Mouse (Mus musculus): ENCODE measurements at regions not wholly inside any gene's neighbourhood (a gene's known extent, or its start where the extent isn't known, plus 50 kb on each side); places are given as distances from the start of the nearest gene placed in this dataset.

DNA sequence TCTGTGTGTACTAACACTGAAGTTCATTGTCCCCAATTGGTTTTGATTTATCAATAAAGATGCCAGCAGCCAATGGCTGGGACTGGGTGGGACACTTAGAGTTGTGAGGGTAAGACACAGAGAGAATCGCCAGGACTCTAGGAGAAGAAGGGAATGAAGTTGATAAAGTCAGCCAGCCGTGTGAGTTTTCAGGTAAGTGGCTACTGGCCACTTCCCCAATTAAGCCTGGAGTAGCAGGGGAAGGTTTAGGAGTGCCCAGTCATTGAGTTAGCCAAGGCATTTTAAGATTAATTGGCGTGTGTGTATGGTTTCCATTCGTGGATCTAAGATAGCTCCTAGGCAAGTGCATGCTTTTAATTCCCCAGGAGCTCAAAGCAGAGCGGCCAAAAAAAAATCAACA, 141.5 kb downstream of the Tmem17 start:
- no peak overlapping the region for H3K4me3 ChIP-seq
- DNase-seq = no peak
- intact Hi-C loops (cut with DNase I) = no loop called here
- no peak for TF ChIP-seq CTCF (IDR thresholded peaks at IDR 0.05)
- peak overlapping the region; percentile 8; the same call in 1 of the 2 replicates for H3K27ac ChIP-seq

DNA sequence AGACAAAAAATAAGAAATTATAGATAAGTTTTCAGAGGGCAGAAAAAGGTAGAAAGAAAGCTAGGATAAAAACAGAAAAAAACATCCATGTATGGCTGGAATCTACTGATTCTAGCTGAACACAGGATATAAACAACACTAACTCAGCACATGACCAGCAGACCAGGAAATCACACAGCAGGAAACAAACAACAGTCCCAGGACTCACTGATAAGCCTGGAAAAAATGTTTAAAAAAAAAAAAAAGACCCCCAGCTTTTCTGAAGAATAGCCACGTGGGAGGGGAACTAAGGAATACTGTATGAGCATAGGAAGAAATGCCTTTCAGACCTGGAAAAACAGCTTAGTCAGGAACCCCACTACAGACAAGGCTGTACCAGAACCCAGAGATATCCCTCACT, 145.7 kb downstream of the Tmem17 start:
- H3K4me3 ChIP-seq = no peak overlapping the region
- intact Hi-C loops (cut with DNase I) = no loop called here
- H3K27ac ChIP-seq = peak overlapping the region; percentile 35; the same call in 1 of the 2 replicates
- no peak for DNase-seq
- no peak for TF ChIP-seq CTCF (IDR thresholded peaks at IDR 0.05)

DNA sequence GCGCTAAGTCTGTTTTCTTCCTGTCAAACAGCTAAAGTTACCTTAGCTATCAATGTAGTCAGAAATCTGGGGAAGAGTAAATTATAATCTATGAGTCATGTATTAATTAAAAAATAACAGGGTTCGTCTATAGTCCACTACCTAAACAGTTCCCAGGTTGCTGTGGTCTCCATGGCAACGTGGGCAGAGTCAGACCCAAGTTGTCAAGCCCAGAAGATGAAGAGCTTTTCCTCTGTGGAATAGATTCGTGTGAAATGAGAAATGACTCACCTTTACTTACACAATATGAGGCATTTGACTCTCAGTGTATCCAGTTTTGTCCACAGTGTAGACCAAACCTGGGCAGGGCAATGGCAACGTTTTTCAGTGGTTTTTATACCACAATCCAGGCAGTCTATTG, 149.2 kb downstream of the Tmem17 start:
- Histone ChIP-seq H3K4me3 (no peak overlapping the region), H3K27ac (no peak overlapping the region)
- DNase-seq = no peak
- intact Hi-C loops (cut with DNase I) = no loop called here
- TF ChIP-seq CTCF (IDR thresholded peaks at IDR 0.05) = no peak

DNA sequence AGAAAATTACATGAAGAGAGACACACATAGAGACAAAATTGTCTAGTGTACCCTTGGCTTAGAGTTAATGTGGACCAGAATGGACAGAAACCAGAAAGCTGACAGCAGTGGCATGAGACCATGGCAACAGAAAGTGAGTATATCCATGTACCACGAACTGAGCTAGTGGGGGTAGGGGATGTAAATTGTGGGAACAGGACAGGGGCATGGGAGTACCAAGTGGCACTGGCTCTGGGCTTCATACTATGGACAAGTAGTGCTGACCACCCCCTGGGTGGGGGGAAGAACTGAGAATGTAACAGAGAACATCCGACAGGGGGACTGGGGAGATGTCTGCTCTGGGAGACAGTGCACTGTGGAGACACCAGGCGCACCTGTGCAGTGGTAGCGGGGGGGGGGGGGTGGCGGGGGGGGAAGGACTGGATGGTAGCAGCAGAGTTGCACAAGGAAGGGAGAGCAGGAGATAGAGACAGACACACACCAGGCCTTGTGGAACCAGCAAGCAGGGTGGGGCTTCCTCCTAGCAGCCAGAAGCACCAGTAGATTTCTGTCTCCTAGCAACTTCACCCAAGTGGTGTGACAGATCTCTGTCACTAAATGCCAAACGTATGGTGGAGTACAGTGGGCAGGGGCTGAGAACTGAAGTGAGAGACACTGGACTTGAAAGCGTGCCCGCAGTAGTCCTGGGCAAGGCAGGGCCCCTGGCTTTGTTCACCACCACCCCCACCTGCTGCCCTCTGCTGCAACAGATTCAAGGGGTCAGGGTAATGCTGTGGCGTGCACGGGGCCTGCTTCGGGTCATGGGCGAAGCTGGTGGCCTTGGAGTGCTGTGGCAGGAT, 150.0 kb downstream of the Tmem17 start:
- TF ChIP-seq CTCF (IDR thresholded peaks at IDR 0.05) = no peak
- DNase-seq = no peak
- Histone ChIP-seq H3K27ac (no peak overlapping the region), H3K4me3 (no peak overlapping the region)
- intact Hi-C loops (cut with DNase I) = no loop called here

- DNase-seq = no peak
- TF ChIP-seq CTCF (IDR thresholded peaks at IDR 0.05) = no peak
- no peak overlapping the region for H3K4me3 ChIP-seq
- intact Hi-C loops (cut with DNase I) = no loop called here
- no peak overlapping the region for H3K27ac ChIP-seq
Observed at GRCm38 (mm10) chr11:22665978-22666377, 154.1 kb downstream of the Tmem17 start.

DNA sequence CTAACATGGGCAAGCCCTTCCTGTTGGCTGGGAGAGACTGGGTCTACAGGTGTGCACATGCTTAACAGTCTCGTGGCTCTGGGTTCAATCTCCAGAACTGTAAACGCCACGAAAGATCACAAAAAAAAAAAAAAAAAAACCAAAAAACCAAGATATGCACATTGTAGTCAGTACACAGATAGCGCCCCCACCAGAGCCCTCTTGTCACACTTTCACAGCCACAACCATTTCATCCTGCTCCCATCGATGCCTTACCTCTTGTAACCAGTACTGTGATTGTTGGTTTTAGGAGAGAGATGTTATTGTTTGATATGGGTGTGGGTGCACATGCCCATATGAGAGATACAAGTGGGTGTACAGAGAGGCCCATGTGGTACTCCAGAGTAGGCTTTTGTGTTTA, 154.5 kb downstream of the Tmem17 start:
- DNase-seq = no peak
- intact Hi-C loops (cut with DNase I) = no loop called here
- no peak overlapping the region for H3K27ac ChIP-seq
- TF ChIP-seq CTCF (IDR thresholded peaks at IDR 0.05) = no peak
- H3K4me3 ChIP-seq = no peak overlapping the region

DNA sequence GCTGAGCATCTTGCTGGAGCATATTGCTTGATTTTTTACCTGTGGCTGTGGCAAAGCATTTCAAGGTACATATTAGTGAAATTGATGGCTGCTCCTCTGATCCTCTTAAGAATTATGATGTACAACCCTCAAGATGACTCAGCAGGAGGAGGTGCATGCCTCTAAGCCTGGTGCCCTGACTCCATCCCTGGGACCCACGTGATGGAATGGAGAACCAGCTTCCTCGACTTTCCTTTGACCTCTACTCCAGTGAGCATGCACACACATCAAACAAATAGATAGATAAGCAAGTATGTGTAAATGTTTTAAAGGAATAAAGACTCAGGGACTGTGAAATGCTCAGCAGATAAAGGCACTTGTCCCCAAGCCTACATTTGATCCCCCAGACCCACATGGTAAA, 156.3 kb downstream of the Tmem17 start:
- intact Hi-C loops (cut with DNase I) = no loop called here
- no peak for DNase-seq
- H3K27ac ChIP-seq = no peak overlapping the region
- no peak for TF ChIP-seq CTCF (IDR thresholded peaks at IDR 0.05)
- H3K4me3 ChIP-seq = no peak overlapping the region

DNA sequence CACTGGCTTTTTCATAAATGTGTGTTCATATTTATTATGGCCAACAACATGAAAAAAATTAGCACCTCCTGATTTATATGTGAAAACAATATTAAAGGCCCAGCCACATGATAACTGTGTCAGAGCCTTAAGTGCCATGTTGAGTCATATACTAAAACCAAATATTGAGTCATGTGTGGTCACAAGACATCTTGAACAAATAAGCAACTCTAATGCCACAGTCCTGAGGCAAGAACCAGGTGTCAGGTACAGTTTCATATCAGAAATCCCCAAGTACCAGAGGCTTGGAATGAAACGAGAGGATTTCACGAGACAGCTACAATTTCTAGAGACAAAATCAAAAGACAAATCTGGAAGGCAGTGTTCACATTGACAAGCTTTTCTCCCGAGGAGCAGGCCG, 157.4 kb downstream of the Tmem17 start:
- intact Hi-C loops (cut with DNase I) = no loop called here
- TF ChIP-seq CTCF (IDR thresholded peaks at IDR 0.05) = no peak
- Histone ChIP-seq H3K4me3 (no peak overlapping the region), H3K27ac (no peak overlapping the region)
- no peak for DNase-seq

DNA sequence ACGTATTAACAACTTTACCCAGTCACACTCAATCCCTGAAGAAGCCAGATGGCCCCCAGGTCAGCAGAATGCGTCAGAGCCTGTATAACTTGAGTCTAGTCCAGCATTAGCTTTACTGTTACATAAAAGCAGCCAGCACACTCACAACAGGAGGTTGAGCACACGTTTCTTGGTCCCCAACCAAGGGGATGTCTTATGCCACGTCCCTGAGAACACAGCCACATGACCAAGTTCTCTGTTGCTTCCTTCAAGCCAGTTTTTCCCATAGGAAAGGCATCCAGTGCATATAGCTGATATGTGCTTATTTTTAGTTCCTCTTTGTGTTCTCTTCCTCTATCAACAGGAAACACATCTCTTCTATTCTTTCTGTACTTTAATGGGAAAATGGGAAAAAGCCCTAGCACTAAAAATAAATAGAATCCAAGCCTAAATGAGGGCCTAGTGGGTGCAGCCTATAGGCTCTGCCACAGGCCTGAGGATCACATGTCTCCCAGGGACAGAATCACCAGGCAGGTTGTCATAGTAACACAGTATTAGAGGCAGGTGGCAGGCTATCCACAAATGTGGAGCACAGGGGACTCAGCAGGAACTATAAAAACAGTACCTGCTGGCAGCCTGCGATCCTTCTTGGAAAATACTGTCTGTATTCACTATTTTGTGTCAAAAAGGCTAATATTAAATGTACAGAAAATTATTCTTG, 160.1 kb downstream of the Tmem17 start:
- Histone ChIP-seq H3K27ac (no peak overlapping the region), H3K4me3 (no peak overlapping the region)
- no peak for TF ChIP-seq CTCF (IDR thresholded peaks at IDR 0.05)
- intact Hi-C loops (cut with DNase I) = no loop called here
- no peak for DNase-seq

DNA sequence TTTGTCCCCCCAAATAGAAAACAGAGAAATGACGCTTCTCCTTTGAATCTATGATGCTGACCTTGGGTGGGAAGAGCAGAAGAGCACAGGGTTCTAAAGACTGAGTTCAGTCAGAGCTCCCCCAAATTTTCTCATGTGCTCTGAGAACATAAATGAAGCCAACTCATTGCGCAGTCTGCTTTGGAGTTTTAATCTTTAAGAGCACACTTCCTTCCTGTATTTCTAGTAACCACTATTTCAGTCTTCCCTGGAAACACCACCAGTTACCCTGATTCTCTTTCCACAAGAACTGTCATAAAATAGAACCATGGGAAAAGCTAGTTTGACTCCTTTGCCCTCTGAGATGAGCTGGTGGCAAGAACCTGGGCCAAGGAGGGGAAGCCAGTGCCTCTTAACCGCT, 163.2 kb downstream of the Tmem17 start:
- no peak for DNase-seq
- intact Hi-C loops (cut with DNase I) = no loop called here
- Histone ChIP-seq H3K4me3 (no peak overlapping the region), H3K27ac (no peak overlapping the region)
- TF ChIP-seq CTCF (IDR thresholded peaks at IDR 0.05) = no peak

GRCm38 (mm10) chr11:22675754-22676153, 163.9 kb downstream of the Tmem17 start:
- no peak for TF ChIP-seq CTCF (IDR thresholded peaks at IDR 0.05)
- intact Hi-C loops (cut with DNase I) = no loop called here
- H3K4me3 ChIP-seq = no peak overlapping the region
- no peak overlapping the region for H3K27ac ChIP-seq
- DNase-seq = no peak

DNA sequence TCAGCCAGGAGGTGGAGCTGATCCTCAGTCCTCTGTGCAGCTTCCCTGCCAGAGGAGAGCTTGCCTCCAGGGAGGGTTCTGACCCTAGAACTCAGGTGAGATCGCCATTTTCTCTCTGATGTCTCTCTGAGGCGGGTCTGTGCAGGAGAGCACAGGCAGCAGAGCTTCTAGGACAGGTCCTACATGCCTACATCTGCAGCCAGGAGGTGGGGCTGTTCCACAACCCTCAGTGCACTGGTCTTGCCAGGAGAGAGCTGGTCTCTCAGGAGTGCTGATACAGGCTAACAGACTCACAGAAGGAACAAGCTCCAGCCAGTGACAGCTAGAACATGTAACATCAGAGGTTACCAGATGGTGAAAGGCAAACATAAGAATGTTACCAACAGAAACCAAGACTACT, 165.4 kb downstream of the Tmem17 start:
- TF ChIP-seq CTCF (IDR thresholded peaks at IDR 0.05) = peak; percentile 47
- Histone ChIP-seq H3K4me3 (no peak overlapping the region), H3K27ac (no peak overlapping the region)
- intact Hi-C loops (cut with DNase I) = no loop called here
- DNase-seq = peak; percentile 54

DNA sequence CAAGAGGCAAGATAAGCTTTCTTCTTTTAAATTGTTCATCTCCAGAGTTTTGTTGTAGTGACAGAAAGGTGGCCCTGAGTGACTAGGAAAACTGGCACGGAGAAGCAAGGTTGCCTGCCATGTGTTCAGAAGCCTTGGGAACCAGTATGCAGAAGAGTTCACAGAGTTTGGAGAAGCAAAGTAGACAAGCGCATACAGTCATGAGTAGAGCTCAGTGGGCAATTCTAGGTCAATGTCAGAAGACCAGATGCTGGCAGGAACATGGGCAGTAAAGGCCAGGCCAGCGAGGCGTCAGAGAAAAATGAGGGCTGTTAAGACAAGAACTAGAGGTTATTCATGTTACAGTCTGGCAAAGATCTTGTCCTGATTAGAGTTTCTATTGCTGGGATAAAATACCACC, 172.7 kb downstream of the Tmem17 start:
- no peak for DNase-seq
- intact Hi-C loops (cut with DNase I) = no loop called here
- Histone ChIP-seq H3K4me3 (no peak overlapping the region), H3K27ac (no peak overlapping the region)
- no peak for TF ChIP-seq CTCF (IDR thresholded peaks at IDR 0.05)

DNA sequence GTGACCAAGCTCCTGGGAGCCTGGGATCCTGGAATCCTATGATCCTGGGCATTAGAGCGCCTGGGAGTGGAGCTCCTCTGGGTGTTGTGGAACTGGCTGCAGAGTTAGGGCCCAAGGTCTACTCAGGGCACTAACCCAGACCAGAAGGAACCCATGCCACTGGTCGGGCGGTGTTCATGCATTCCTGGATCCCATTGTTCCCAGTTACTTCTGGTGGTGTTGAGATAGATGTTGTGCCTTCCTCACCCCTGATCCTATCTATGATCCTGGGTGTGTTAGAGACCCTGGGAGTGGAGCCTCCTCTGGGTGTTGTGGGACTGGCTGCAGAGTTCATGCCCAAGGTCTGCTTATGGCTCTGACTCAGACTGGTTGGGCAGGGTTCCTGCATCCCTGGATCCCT, 169.9 kb downstream of the B3gnt2 start:
- no peak for TF ChIP-seq CTCF (IDR thresholded peaks at IDR 0.05)
- intact Hi-C loops (cut with DNase I) = no loop called here
- Histone ChIP-seq H3K4me3 (no peak overlapping the region), H3K27ac (no peak overlapping the region)
- no peak for DNase-seq

All from gastrocnemius, adult 2 months (tissue).